Mouse (Mus musculus) limb, embryonic 11.5 days (tissue): Measurements from ENCODE around the gene 1810009A15Rik. TPM values are rescaled to one million over a fixed set of nuclear protein-coding genes. Genes with fewer than 3 reads are reported as not detected.

Experiments used
- ATAC-seq: fragments of 200-750 bp; cut with Nextera tagmentation; 2 replicates; pipeline ENCODE4 v1.8.0; 2017; ENCODE audit warnings: low read depth; ENCODE audit not compliant: insufficient number of reproducible peaks, low FRiP score, low TSS enrichment
- DNase-seq: peaks from one replicate; pipeline ENCODE4 v3.0.0-alpha.2; 2015; ENCODE audit warnings: low spot score
- H3K27ac ChIP-seq: fragments of 300-500 bp; sonication (generic); replicated peaks from 2 replicates; pipeline ENCODE4 v1.5.1; 2014; ENCODE audit warnings: low read depth, mild to moderate bottlenecking, low read length
- H3K27me3 ChIP-seq: fragments of 300-500 bp; sonication (generic); 2 replicates; pipeline ENCODE4 v1.6.1; 2014; ENCODE audit warnings: mild to moderate bottlenecking, low read length, mixed read lengths; ENCODE audit not compliant: control insufficient read depth, insufficient read depth
- H3K36me3 ChIP-seq: fragments of 300-500 bp; sonication (generic); 2 replicates; pipeline ENCODE4 v1.6.1; 2014; ENCODE audit warnings: mild to moderate bottlenecking, low read length, moderate library complexity, mixed read lengths; ENCODE audit not compliant: control insufficient read depth, insufficient read depth
- H3K4me1 ChIP-seq: fragments of 300-500 bp; sonication (generic); 2 replicates; pipeline ENCODE4 v1.6.1; 2014; ENCODE audit warnings: low read length, mixed read lengths; ENCODE audit not compliant: control insufficient read depth, insufficient read depth
- H3K4me2 ChIP-seq: fragments of 300-500 bp; sonication (generic); 2 replicates; pipeline ENCODE4 v1.6.1; 2014; ENCODE audit warnings: low read depth, mild to moderate bottlenecking, moderate library complexity; ENCODE audit not compliant: severe bottlenecking
- H3K4me3 ChIP-seq: fragments of 300-500 bp; sonication (generic); 2 replicates; pipeline ENCODE4 v1.5.1; 2014; ENCODE audit warnings: low read depth, low read length
- H3K9ac ChIP-seq: fragments of 300-500 bp; sonication (generic); 2 replicates; pipeline ENCODE4 v1.6.1; 2014; ENCODE audit warnings: mild to moderate bottlenecking, low read length
- H3K9me3 ChIP-seq: fragments of 300-500 bp; sonication (generic); 2 replicates; pipeline ENCODE4 v1.6.1; 2016; ENCODE audit warnings: low read length; ENCODE audit not compliant: control insufficient read depth
- WGBS: fragments of 180-500 bp; shearing (Covaris S2); extraction: QIAGEN DNeasy Blood & Tissue Kit; methylation state at CpG from one replicate; pipeline ENCODE4 v1.1.7; 2014; 5-methylcytosine and 5-hydroxymethylcytosine counted together
- polyA plus RNA-seq: library from polyadenylated mRNA; unstranded; fragments of >200 nt; fragmentation: Nextera tagmentation; extraction: Ambion mirVana; gene quantifications from 2 replicates; pipeline ENCODE4 v1.2.1, GENCODE M21; 2014

1810009A15Rik gene
- polyA plus RNA-seq, 1 experiment from 2014 or later, result 132 TPM

DNA sequence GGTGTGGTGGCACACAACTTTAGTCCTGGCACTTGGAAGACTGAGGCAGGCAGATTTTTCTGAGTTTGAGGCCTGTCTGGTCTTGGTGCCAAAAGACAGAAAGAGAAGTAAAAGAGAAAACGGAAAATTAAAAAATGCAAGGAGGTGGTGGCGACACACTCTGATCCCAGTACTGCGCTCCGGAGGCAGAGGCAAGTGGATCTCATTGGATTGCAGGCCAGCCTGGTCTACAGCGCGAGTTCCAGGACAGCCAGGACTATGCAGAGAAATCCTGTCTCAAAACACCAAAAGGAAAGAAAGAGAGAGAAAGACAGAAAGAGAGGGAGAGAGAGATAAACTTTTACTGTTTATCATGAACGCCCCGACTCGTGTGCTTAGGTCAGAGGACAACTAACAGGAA, 17.8 kb upstream of the 1810009A15Rik start:
- peak overlapping the region; percentile 55 for H3K4me2 ChIP-seq
- WGBS, result 58% methylated on average over 9 of the region's 9 CpGs
- H3K9ac ChIP-seq, result peak overlapping the region; percentile 78
- H3K27me3 ChIP-seq, result no peaks in the 10 kb centered on the region
- DNase-seq (no peak), ATAC-seq (peak; percentile 1; the same call in 1 of the 2 replicates)
- no peak overlapping the region for H3K27ac ChIP-seq
- no peaks in the 10 kb centered on the region for H3K9me3 ChIP-seq
- H3K36me3 ChIP-seq, result peaks cover 8% of the 10 kb centered on the region
- peak overlapping the region; percentile 74 for H3K4me3 ChIP-seq
- H3K4me1 ChIP-seq, result peaks cover 5% of the 10 kb centered on the region; the same call in 1 of the 2 replicates

DNA sequence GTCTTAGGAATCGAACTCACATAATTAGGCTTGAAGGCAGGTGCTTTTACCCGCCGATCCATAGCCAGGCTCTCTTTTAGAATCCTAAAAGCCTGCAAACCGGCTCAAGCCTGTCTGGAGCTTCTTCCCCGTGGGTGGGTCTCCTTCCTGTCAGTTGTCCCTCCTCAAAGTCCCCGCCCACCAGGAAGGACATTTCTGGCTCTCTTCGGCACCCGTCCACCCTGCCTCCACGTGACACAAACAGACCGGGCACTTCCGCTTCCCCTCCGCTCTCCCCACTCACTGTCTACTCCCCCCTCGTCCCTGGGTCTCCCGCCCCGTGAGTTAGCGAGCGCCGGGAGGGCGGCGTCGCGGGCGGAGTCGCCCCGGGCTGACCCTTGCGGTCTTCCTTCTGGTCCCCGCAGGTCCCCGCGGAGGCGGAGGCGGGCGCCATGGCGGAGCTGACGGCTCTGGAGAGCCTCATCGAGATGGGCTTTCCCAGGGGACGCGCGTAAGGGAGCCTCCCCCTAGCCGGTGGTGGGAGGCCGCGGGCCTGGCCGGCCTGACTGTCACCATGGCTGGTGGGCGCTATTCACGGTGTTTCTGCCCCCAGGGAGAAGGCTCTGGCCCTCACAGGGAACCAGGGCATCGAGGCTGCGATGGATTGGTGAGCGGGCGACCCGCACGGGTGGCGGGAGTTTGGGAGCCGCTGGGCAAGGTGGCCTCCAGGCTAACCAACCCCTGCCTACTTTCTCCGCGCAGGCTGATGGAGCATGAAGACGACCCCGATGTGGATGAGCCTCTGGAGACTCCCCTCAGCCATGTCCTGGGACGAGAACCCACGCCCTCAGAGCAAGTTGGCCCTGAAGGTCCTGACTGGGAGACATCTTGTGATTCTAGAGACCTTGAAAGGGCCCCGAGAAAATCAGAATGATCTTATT, 17.1 kb upstream of the 1810009A15Rik start, which contains the start of gene Ubxn1:
TSS of gene Ubxn1 (plus strand) at position 230 of the 920 bp plus-strand sequence.
- H3K27me3 ChIP-seq, result no peaks in the 10 kb centered on the region
- H3K4me3 ChIP-seq, result peak within 1 kb of the TSS; percentile 74
- WGBS, result under 1% methylated on average over 59 of the region's 59 CpGs

DNA sequence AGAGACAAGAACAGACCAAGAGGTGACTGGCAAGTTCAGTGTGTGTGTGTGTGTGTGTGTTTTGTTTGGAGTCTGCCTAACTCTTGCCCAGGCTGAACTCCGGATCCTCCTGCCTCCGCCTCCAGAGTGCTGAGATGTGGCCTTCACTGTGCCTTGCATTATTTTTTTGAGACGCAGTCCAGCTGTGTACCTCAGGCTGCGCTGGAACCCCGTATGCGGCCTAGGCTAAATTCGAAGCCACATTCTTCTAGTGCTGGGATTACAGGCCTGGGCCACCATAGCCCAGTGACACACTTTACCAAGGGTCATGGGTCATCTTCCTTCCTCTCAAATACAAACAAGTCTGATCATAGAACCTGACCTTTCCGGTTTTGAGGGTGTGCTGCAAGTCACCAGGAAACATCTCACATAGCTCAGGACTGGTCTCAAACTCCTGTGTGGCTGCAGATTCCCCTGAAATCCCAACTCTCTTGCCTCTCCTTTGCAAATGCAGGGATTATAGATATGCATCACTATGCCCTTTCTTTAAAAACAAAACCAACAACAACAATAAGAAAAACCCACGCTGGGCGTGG, 16.3 kb upstream of the 1810009A15Rik start:
- DNase-seq (no peak), ATAC-seq (no peak)
- no peaks in the 10 kb centered on the region for H3K9me3 ChIP-seq
- 78% methylated on average over 10 of the region's 10 CpGs for WGBS
- no peak overlapping the region for H3K27ac ChIP-seq
- peaks cover 8% of the 10 kb centered on the region for H3K36me3 ChIP-seq
- H3K4me3 ChIP-seq, result peak overlapping the region; percentile 74
- H3K27me3 ChIP-seq, result no peaks in the 10 kb centered on the region
- H3K4me2 ChIP-seq, result peak overlapping the region; percentile 55
- peaks cover 5% of the 10 kb centered on the region; the same call in 1 of the 2 replicates for H3K4me1 ChIP-seq
- peak overlapping the region; percentile 78 for H3K9ac ChIP-seq

More for the DNA sequence above, 17.1 kb upstream of the 1810009A15Rik start, which contains the start of gene Ubxn1:
- Histone ChIP-seq H3K4me2 (peak within 1 kb of the TSS; percentile 55), H3K9ac (peak within 1 kb of the TSS; percentile 78), H3K9me3 (no peaks in the 10 kb centered on the region), H3K27ac (no peak within 1 kb of the TSS; the same call in 1 of the 2 replicates), H3K36me3 (peaks cover 8% of the 10 kb centered on the region), H3K4me1 (peaks cover 5% of the 10 kb centered on the region; the same call in 1 of the 2 replicates)
- ATAC-seq (peak; percentile 95), DNase-seq (peak; percentile 95)

DNA sequence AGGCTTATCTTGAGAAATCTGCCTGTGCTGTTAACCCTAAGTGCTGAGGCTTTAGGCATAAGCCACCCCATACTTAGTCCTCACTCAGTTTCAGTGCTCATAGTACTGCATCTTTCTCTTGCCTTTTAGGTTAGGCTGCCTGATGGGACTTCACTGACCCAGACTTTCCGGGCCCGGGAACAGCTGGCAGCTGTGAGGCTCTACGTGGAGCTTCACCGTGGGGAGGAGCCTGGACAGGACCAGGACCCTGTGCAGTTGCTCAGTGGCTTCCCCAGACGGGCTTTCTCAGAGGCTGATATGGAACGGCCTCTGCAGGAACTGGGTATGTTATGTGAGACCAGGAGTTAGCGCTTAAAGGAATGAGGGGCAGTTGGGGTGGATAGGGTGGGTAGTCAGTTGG, 13.6 kb upstream of the 1810009A15Rik start:
- H3K9ac ChIP-seq, result no peak overlapping the region
- 93% methylated on average over 7 of the region's 7 CpGs for WGBS
- ATAC-seq (no peak), DNase-seq (no peak)
- H3K36me3 ChIP-seq, result peaks cover 8% of the 10 kb centered on the region
- no peak overlapping the region for H3K27ac ChIP-seq
- no peaks in the 10 kb centered on the region for H3K9me3 ChIP-seq
- no peaks in the 10 kb centered on the region for H3K27me3 ChIP-seq
- no peak overlapping the region for H3K4me3 ChIP-seq
- H3K4me2 ChIP-seq, result no peak overlapping the region
- peaks cover 5% of the 10 kb centered on the region; the same call in 1 of the 2 replicates for H3K4me1 ChIP-seq

DNA sequence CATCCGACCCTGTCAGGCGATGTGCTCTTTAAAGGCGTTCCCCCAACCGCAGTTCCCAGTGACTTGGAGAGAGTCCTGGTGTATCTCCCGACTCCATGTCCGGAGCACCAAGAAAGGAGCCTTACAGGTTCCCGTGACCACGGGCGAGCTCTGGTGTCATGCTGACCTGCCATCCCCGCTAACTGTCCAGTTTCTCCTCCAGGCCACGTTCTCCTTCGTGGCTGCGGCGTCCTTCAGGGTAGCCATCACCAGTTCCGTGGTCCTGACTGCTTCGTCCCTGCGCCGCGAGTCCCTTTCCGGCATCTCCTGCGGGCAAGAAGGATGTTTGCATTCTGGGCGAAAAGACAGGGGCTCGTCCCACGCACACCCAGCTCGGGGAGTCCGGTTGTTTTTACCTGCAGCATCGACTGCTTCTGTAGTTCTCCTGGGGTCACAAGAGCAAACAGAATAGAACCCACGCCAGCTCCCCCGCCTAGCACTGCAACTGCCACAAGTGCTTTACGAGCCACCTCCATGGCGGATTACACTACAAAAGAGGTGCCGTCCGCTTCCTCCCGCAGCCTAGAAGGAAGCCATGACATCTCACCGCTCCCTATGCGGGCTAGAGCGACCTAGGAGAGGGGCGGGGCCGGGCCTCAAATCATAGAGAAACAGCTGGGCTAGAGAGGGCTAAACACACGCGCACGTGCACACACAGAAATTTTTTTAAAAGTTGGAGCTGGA, 8.2 kb upstream of the 1810009A15Rik start, which contains the start of gene Uqcc3:
TSS of gene Uqcc3 (minus strand) at position 613 of the 723 bp plus-strand sequence.
- H3K9ac ChIP-seq, result peak within 1 kb of the TSS; percentile 65
- DNase-seq, result peak; percentile 86
- no peaks in the 10 kb centered on the region for H3K27me3 ChIP-seq
- no peaks in the 10 kb centered on the region for H3K4me1 ChIP-seq
- H3K4me3 ChIP-seq, result peak within 1 kb of the TSS; percentile 51
- WGBS, result under 1% methylated on average over 42 of the region's 42 CpGs
- no peak within 1 kb of the TSS; the same call in 1 of the 2 replicates for H3K27ac ChIP-seq
- peak; percentile 94 for ATAC-seq
- H3K36me3 ChIP-seq, result no peaks in the 10 kb centered on the region; the same call in 1 of the 2 replicates
- H3K9me3 ChIP-seq, result no peaks in the 10 kb centered on the region
- H3K4me2 ChIP-seq, result peak within 1 kb of the TSS; percentile 59

DNA sequence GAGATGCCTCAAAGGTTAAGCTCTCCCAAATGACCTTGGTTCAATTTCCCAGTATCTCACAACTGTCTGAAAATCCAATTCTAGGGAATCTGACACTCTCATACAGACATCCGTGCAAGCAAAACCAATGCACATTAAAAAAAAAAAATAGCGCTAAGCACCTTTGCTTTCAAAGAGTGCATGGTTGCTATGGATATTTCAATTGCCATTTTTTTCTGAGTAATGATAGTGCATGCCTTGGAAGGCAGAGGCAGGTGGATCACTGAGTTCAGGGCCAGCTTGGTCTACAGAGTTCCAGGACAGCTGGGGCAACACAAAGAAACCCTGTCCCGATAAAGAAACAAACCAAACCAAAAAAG, 7.6 kb upstream of the 1810009A15Rik start:
- WGBS, result 20% methylated on average over 3 of the region's 3 CpGs
- no peaks in the 10 kb centered on the region for H3K27me3 ChIP-seq
- DNase-seq (no peak), ATAC-seq (no peak)
- no peaks in the 10 kb centered on the region; the same call in 1 of the 2 replicates for H3K36me3 ChIP-seq
- H3K9ac ChIP-seq, result peak overlapping the region; percentile 65
- H3K4me3 ChIP-seq, result peak overlapping the region; percentile 51
- no peaks in the 10 kb centered on the region for H3K4me1 ChIP-seq
- no peak overlapping the region for H3K27ac ChIP-seq
- peak overlapping the region; percentile 59 for H3K4me2 ChIP-seq
- no peaks in the 10 kb centered on the region for H3K9me3 ChIP-seq

DNA sequence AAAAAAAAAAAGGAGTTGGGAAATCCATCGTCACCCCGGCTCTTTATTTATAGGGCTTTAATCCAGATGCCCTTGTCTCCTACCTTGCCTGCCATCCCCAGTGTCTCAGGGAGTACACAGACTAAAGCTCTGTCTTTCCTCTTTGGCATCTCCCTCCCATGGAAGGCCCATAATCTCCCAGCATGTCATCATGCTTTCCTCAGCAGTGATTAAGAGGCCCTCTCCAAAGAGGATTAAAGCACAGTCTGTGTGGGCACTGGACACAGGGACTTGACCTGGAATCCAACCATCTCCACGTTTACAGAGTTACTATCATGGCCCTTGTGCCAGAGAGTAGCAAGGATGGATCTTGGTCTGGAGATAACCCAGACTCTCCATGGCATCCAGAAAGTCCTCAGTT, 5.0 kb upstream of the 1810009A15Rik start, which contains the start of the genes Lbhd1 and Gm49403:
TSS of gene Lbhd1 (plus strand) at position 117 of the 400 bp plus-strand sequence.
TSS of gene Gm49403 (plus strand) at position 315 of the 400 bp plus-strand sequence.
- no peaks in the 10 kb centered on the region for H3K27me3 ChIP-seq
- no peak within 1 kb of the TSS for H3K9ac ChIP-seq
- peaks cover 6% of the 10 kb centered on the region; the same call in 1 of the 2 replicates for H3K4me1 ChIP-seq
- WGBS, result 77% methylated on average over 3 of the region's 3 CpGs
- H3K4me3 ChIP-seq, result no peak within 1 kb of the TSS
- no peaks in the 10 kb centered on the region for H3K9me3 ChIP-seq
- no peaks in the 10 kb centered on the region for H3K36me3 ChIP-seq
- ATAC-seq (no peak), DNase-seq (no peak)
- H3K27ac ChIP-seq, result no peak within 1 kb of the TSS
- no peak within 1 kb of the TSS for H3K4me2 ChIP-seq
